19 mouse cellular contexts compared by ENCODE assay signal in the genomic region with DNA sequence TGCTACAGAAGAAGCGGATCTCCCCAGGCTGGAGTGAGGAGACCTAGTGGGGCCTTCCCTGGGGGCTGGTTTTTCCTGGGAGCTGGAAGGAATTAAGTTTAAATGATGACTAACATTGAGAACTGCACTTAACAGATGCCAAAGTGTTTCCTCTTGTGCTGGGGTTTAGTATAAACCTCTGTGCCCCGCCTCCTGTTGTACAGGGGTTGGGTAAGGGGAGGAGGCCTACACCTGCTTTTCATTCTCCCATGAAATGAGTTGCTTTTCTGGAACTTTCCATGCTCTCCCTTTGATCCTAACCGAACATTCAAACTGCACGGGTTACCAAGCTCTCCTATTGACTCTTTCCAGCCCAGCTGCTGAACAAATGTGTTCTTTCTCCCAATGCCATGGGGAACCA.
DNase-seq lines count a peak whose midpoint lies in the region; ATAC-seq and TF ChIP-seq lines count a peak whose summit lies in the region.
"Had no signal": no experiment of that assay in that cellular context is flagged by ENCODE, and none has a peak within 500 bp of the region (broad histone marks: within the 10 kb centered on the region; RNA-seq: fewer than 3 reads in every experiment).

No protein-coding gene starts in this region.

- no peaks in the 10 kb centered on the region for H3K36me3 ChIP-seq in embryonic facial prominence, embryonic 11.5 days (replicated peaks; ENCODE audit: control insufficient read depth, insufficient read depth, low read depth, low read length)
- no peaks in the 10 kb centered on the region for H3K36me3 ChIP-seq in embryonic facial prominence, embryonic 10.5 days (replicated peaks)
- no peaks in the 10 kb centered on the region for H3K36me3 ChIP-seq in embryonic facial prominence, embryonic 14.5 days (ENCODE audit: control insufficient read depth, insufficient read depth, low read length)
- no peaks in the 10 kb centered on the region for H3K36me3 ChIP-seq in limb, embryonic 12.5 days
- no peaks in the 10 kb centered on the region for H3K36me3 ChIP-seq in lung, postnatal 0 days (ENCODE audit: insufficient read depth, low read length)
- H3K36me3 ChIP-seq: forebrain, embryonic 12.5 days; heart, embryonic 13.5 days; hindbrain, embryonic 15.5 days had no signal

- DNase-seq in embryonic facial prominence, embryonic 11.5 days (ENCODE audit: low spot score), result peak; percentile 70
- no peak for DNase-seq in embryonic facial prominence, embryonic 10.5 days (ENCODE audit: low spot score)
- peak; percentile 81 for DNase-seq in embryonic facial prominence, embryonic 14.5 days (ENCODE audit: low spot score)
- DNase-seq in embryo, embryonic 10 days (ENCODE audit: low spot score), result no peak
- no peak for DNase-seq in thymus, postnatal 0 days (ENCODE audit: low spot score)
- no peak for DNase-seq in lung, postnatal 0 days (ENCODE audit: low spot score)
- DNase-seq: adrenal gland, postnatal 25 days; cerebellum, adult 18-20 months; cerebellum, adult 9-11 months; embryo, embryonic 11 days; gastrocnemius, postnatal 25 days; heart, postnatal 36 days had no signal

- no peaks in the 10 kb centered on the region for H3K27me3 ChIP-seq in embryonic facial prominence, embryonic 11.5 days (ENCODE audit: control insufficient read depth, insufficient read depth, low read length)
- peaks cover 9% of the 10 kb centered on the region; the same call in 1 of the 2 replicates for H3K27me3 ChIP-seq in embryonic facial prominence, embryonic 10.5 days (replicated peaks; ENCODE audit: low read depth, poor library complexity, severe bottlenecking)
- no peaks in the 10 kb centered on the region for H3K27me3 ChIP-seq in embryonic facial prominence, embryonic 14.5 days (replicated peaks; ENCODE audit: control insufficient read depth, insufficient read depth, low read length)
- H3K27me3 ChIP-seq in limb, embryonic 12.5 days, result peaks cover 8% of the 10 kb centered on the region; the same call in 1 of the 2 replicates
- no peaks in the 10 kb centered on the region for H3K27me3 ChIP-seq in lung, postnatal 0 days (replicated peaks; ENCODE audit: insufficient read depth, low read length)
- H3K27me3 ChIP-seq: hindbrain, embryonic 15.5 days; Patski had no signal

- H3K9ac ChIP-seq in embryonic facial prominence, embryonic 11.5 days (replicated peaks; ENCODE audit: low read length), result no peak overlapping the region
- H3K9ac ChIP-seq in embryonic facial prominence, embryonic 14.5 days (ENCODE audit: low read depth, low read length), result no peak overlapping the region
- H3K9ac ChIP-seq in limb, embryonic 12.5 days (replicated peaks), result no peak overlapping the region
- no peak overlapping the region for H3K9ac ChIP-seq in lung, postnatal 0 days (replicated peaks; ENCODE audit: low read depth)
- H3K9ac ChIP-seq: forebrain, embryonic 12.5 days; heart, embryonic 13.5 days; hindbrain, embryonic 15.5 days had no signal

- no peak overlapping the region for H3K27ac ChIP-seq in embryonic facial prominence, embryonic 11.5 days (replicated peaks; ENCODE audit: low read depth, low read length)
- no peak overlapping the region; the same call in 1 of the 2 replicates for H3K27ac ChIP-seq in embryonic facial prominence, embryonic 10.5 days (replicated peaks)
- no peak overlapping the region for H3K27ac ChIP-seq in embryonic facial prominence, embryonic 14.5 days (replicated peaks; ENCODE audit: low read depth, low read length)
- H3K27ac ChIP-seq in limb, embryonic 12.5 days, result peak overlapping the region; percentile 62; the same call in 1 of the 2 replicates
- H3K27ac ChIP-seq in lung, postnatal 0 days (ENCODE audit: low read length), result no peak overlapping the region
- H3K27ac ChIP-seq: forebrain, embryonic 12.5 days; heart, embryonic 13.5 days; hindbrain, embryonic 15.5 days had no signal

- ATAC-seq in embryonic facial prominence, embryonic 11.5 days (replicated peaks; ENCODE audit: insufficient number of reproducible peaks, low FRiP score, low TSS enrichment, low read depth), result no peak
- ATAC-seq in embryonic facial prominence, embryonic 14.5 days (ENCODE audit: low read depth), result peak; percentile 70; the same call in 1 of the 2 replicates
- ATAC-seq in limb, embryonic 12.5 days (ENCODE audit: insufficient number of reproducible peaks, insufficient read depth, low FRiP score, low TSS enrichment, low read depth), result no peak
- ATAC-seq in lung, postnatal 0 days, result no peak
- ATAC-seq: activated CD4-positive, CD25-positive, alpha-beta regulatory T cell, adult 4 months; forebrain, embryonic 16.5 days; Patski had no signal

- TF ChIP-seq CTCF in lung, postnatal 0 days (IDR thresholded peaks at IDR 0.05), result no peak

- H3K9me3 ChIP-seq in embryonic facial prominence, embryonic 11.5 days (replicated peaks; ENCODE audit: control insufficient read depth, low read length), result no peaks in the 10 kb centered on the region
- H3K9me3 ChIP-seq in embryonic facial prominence, embryonic 10.5 days, result no peaks in the 10 kb centered on the region
- H3K9me3 ChIP-seq in embryonic facial prominence, embryonic 14.5 days (ENCODE audit: control insufficient read depth, low read length), result 0 out of 2 replicates have a peak, but pooled peaks cover 4% of the 10 kb centered on the region
- H3K9me3 ChIP-seq in limb, embryonic 12.5 days, result no peaks in the 10 kb centered on the region
- no peaks in the 10 kb centered on the region for H3K9me3 ChIP-seq in lung, postnatal 0 days (ENCODE audit: low read length)
- H3K9me3 ChIP-seq: forebrain, embryonic 12.5 days; heart, embryonic 13.5 days; hindbrain, embryonic 15.5 days had no signal

- no peaks in the 10 kb centered on the region; the same call in 1 of the 2 replicates for H3K4me1 ChIP-seq in embryonic facial prominence, embryonic 11.5 days (ENCODE audit: control insufficient read depth, insufficient read depth, low read length)
- H3K4me1 ChIP-seq in embryonic facial prominence, embryonic 10.5 days, result peaks cover 26% of the 10 kb centered on the region; the same call in 1 of the 2 replicates
- H3K4me1 ChIP-seq in embryonic facial prominence, embryonic 14.5 days (ENCODE audit: control insufficient read depth, insufficient read depth, low read length), result peaks cover 5% of the 10 kb centered on the region; the same call in 1 of the 2 replicates
- H3K4me1 ChIP-seq in limb, embryonic 12.5 days (replicated peaks), result peaks cover 25% of the 10 kb centered on the region
- H3K4me1 ChIP-seq in lung, postnatal 0 days (ENCODE audit: insufficient read depth, low read depth, low read length), result no peaks in the 10 kb centered on the region
- H3K4me1 ChIP-seq: forebrain, embryonic 12.5 days; heart, embryonic 13.5 days had no signal

- no peak overlapping the region for H3K4me3 ChIP-seq in embryonic facial prominence, embryonic 11.5 days (ENCODE audit: low read depth, low read length)
- no peak overlapping the region for H3K4me3 ChIP-seq in embryonic facial prominence, embryonic 10.5 days
- H3K4me3 ChIP-seq in embryonic facial prominence, embryonic 14.5 days (ENCODE audit: low read depth, low read length), result no peak overlapping the region
- no peak overlapping the region for H3K4me3 ChIP-seq in limb, embryonic 12.5 days (replicated peaks)
- no peak overlapping the region for H3K4me3 ChIP-seq in lung, postnatal 0 days (ENCODE audit: low read depth, low read length)
- H3K4me3 ChIP-seq: forebrain, embryonic 12.5 days; heart, embryonic 13.5 days; hindbrain, embryonic 15.5 days had no signal

- no peak for TF ChIP-seq EP300 in lung, postnatal 0 days (IDR thresholded peaks at IDR 0.05)

- H3K4me2 ChIP-seq in embryonic facial prominence, embryonic 11.5 days (ENCODE audit: low read depth, low read length), result no peak overlapping the region
- H3K4me2 ChIP-seq in embryonic facial prominence, embryonic 14.5 days (ENCODE audit: low read depth, low read length), result no peak overlapping the region
- no peak overlapping the region for H3K4me2 ChIP-seq in limb, embryonic 12.5 days
- no peak overlapping the region for H3K4me2 ChIP-seq in lung, postnatal 0 days (replicated peaks; ENCODE audit: low read depth, low read length)
- H3K4me2 ChIP-seq: forebrain, embryonic 12.5 days; heart, embryonic 13.5 days; hindbrain, embryonic 15.5 days had no signal

- 52% methylated on average over 4 of the region's 4 CpGs for WGBS in embryonic facial prominence, embryonic 11.5 days
- 71% methylated on average over 4 of the region's 4 CpGs for WGBS in embryonic facial prominence, embryonic 10.5 days
- 30% methylated on average over 4 of the region's 4 CpGs for WGBS in embryonic facial prominence, embryonic 14.5 days
- WGBS in limb, embryonic 12.5 days, result 32% methylated on average over 4 of the region's 4 CpGs
- 71% methylated on average over 4 of the region's 4 CpGs for WGBS in lung, postnatal 0 days

Comparison
In these comparisons a context has a peak if more than half of its experiments do, and no peak if none do; other contexts are left out.
1. DNase-seq: peak in embryonic facial prominence, embryonic 11.5 days (single experiment) and embryonic facial prominence, embryonic 14.5 days (single experiment); none in embryonic facial prominence, embryonic 10.5 days (single experiment), embryo, embryonic 10 days (single experiment), thymus, postnatal 0 days (single experiment) and lung, postnatal 0 days (single experiment).